Mouse (Mus musculus) 416B (cell line): Measurements from ENCODE around the gene Sema6b.

Experiments
- DNase-seq: peaks from one replicate; pipeline ENCODE4 v3.0.0; 2011; ENCODE audit warnings: low read depth

Gene Sema6b

GRCm38 (mm10) chr17:56139858-56140595 lies at the start of gene Sema6b:
TSS of gene Sema6b (minus strand) at chr17:56140343.
- DNase-seq = no peak

- no peak for DNase-seq
These were observed 45.4 kb upstream of the Sema6b start for GRCm38 (mm10) chr17:56185281-56186141.

GRCm38 (mm10) chr17:56183658-56184103 lies 43.5 kb upstream of the Sema6b start, which contains the start of gene Mydgf:
TSS of gene Mydgf (minus strand) at chr17:56183920.
- DNase-seq = peak; percentile 93

GRCm38 (mm10) chr17:56182975-56183657 lies 43.0 kb upstream of the Sema6b start:
- peak; percentile 62 for DNase-seq

GRCm38 (mm10) chr17:56175416-56175815 lies 35.3 kb upstream of the Sema6b start:
- DNase-seq = no peak

GRCm38 (mm10) chr17:56173401-56174046 lies 33.4 kb upstream of the Sema6b start:
- DNase-seq = no peak

- no peak for DNase-seq
These were observed 31.7 kb upstream of the Sema6b start for GRCm38 (mm10) chr17:56171881-56172280.

GRCm38 (mm10) chr17:56171456-56171855 lies 31.3 kb upstream of the Sema6b start:
- DNase-seq = no peak

GRCm38 (mm10) chr17:56170636-56171035 lies 30.5 kb upstream of the Sema6b start:
- no peak for DNase-seq

GRCm38 (mm10) chr17:56169830-56170229 lies 29.7 kb upstream of the Sema6b start:
- DNase-seq = no peak

GRCm38 (mm10) chr17:56165671-56166070 lies 25.5 kb upstream of the Sema6b start:
- DNase-seq = no peak

- no peak for DNase-seq
These were observed 24.4 kb upstream of the Sema6b start for GRCm38 (mm10) chr17:56164510-56164909.

- DNase-seq = no peak
These were observed 23.5 kb upstream of the Sema6b start for GRCm38 (mm10) chr17:56163523-56164102.

- DNase-seq = peak; percentile 95
These were observed 22.2 kb upstream of the Sema6b start, which contains the start of gene Tnfaip8l1 for GRCm38 (mm10) chr17:56162231-56162774. TSS of gene Tnfaip8l1 (plus strand) at chr17:56162477.

GRCm38 (mm10) chr17:56159729-56160128 lies 19.6 kb upstream of the Sema6b start:
- peak; percentile 80 for DNase-seq

GRCm38 (mm10) chr17:56153643-56154042 lies 13.5 kb upstream of the Sema6b start:
- peak; percentile 93 for DNase-seq

GRCm38 (mm10) chr17:56149897-56150296 lies 9.8 kb upstream of the Sema6b start:
- no peak for DNase-seq

GRCm38 (mm10) chr17:56148790-56149618 lies 8.9 kb upstream of the Sema6b start:
- DNase-seq = no peak

GRCm38 (mm10) chr17:56148280-56148679 lies 8.1 kb upstream of the Sema6b start:
- no peak for DNase-seq

GRCm38 (mm10) chr17:56147420-56147819 lies 7.3 kb upstream of the Sema6b start:
- no peak for DNase-seq
